Mouse (Mus musculus) MEL (cell line): ENCODE measurements at regions not wholly inside any gene's neighbourhood (a gene's known extent, or its start where the extent isn't known, plus 50 kb on each side); places are given as distances from the start of the nearest gene placed in this dataset.

Source experiments
- POLR2A ChIP-seq, 2 experiments: IDR thresholded peaks; 2 replicates each; pipeline ENCODE4 v1.6.1; 2011 to 2012; ENCODE audit warnings: low read length in 2 of 2, mild to moderate bottlenecking in 2 of 2, control low read depth in 1 of 2, improper control_type of control experiment in 1 of 2, low read depth in 1 of 2, moderate library complexity in 1 of 2; ENCODE audit not compliant: control insufficient read depth in 1 of 2, insufficient read depth in 1 of 2, poor library complexity in 1 of 2
- TAL1 ChIP-seq: IDR thresholded peaks from 2 replicates; pipeline ENCODE4 v1.6.1; 2012; ENCODE audit warnings: mild to moderate bottlenecking, inconsistent platforms, low read length, moderate library complexity, mixed read lengths

DNA sequence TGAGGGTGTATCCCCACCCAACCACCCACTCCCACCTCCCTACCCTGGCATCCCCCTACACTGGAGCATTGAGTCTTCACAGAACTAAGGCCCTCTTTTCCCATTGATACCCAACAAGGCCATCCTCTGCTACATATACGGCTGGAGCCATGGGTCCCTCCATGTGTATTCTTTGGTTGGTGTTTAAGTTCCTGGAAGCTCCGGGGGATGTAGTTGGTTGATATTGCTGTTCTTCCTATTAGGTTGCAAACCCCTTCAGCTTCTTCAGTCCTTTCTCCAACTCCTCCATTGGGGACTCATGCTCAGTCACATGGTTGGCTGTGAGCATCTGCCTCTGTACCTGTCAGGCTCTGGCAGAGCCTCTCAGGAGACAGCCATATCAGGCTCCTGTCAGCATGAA, 335.6 kb downstream of the 1500009L16Rik start:
- TF ChIP-seq TAL1: no peak
- no peak for TF ChIP-seq POLR2A (IDR thresholded peaks at IDR 0.05; ENCODE audit: control insufficient read depth in 1 of 2, insufficient read depth in 1 of 2, low read depth in 1 of 2, low read length in 2 of 2, poor library complexity in 1 of 2)
